In genomic region chr4:59089391-59089790, GRCm38 (mm10) we compare ENCODE assay signal across 24 mouse cellular contexts. TPM values are rescaled to one million over a fixed set of nuclear protein-coding genes. Genes with fewer than 3 reads are reported as not detected.
A peak's percentile ranks its signal among the peaks of the same experiment; 100 is the strongest.
DNase-seq lines count a peak whose midpoint lies in the region; ATAC-seq lines count a peak whose summit lies in the region.
"Had no signal": no experiment of that assay in that cellular context is flagged by ENCODE, and none has a peak within 500 bp of the region (broad histone marks: within the 10 kb centered on the region; RNA-seq: fewer than 3 reads in every experiment).

No protein-coding gene starts in this region.

- H3K4me3 ChIP-seq in lung, embryonic 16.5 days (ENCODE audit: low read length) = no peak overlapping the region
- H3K4me3 ChIP-seq: embryonic facial prominence, embryonic 10.5 days; embryonic facial prominence, embryonic 12.5 days; forebrain, embryonic 13.5 days; forebrain, embryonic 15.5 days had no signal

- no peaks in the 10 kb centered on the region for H3K9me3 ChIP-seq in lung, embryonic 16.5 days (ENCODE audit: control insufficient read depth, low read length)
- H3K9me3 ChIP-seq: embryonic facial prominence, embryonic 10.5 days; embryonic facial prominence, embryonic 12.5 days; forebrain, embryonic 13.5 days; forebrain, embryonic 15.5 days had no signal

- no peak overlapping the region for H3K4me2 ChIP-seq in lung, embryonic 16.5 days (ENCODE audit: low read depth, low read length)
- H3K4me2 ChIP-seq: embryonic facial prominence, embryonic 12.5 days; forebrain, embryonic 13.5 days; forebrain, embryonic 15.5 days had no signal

- no peaks in the 10 kb centered on the region for H3K27me3 ChIP-seq in lung, embryonic 16.5 days (ENCODE audit: control insufficient read depth, insufficient read depth, low read depth, low read length)
- H3K27me3 ChIP-seq: embryonic facial prominence, embryonic 12.5 days; forebrain, embryonic 13.5 days; forebrain, embryonic 15.5 days had no signal

- no peak overlapping the region for H3K9ac ChIP-seq in lung, embryonic 16.5 days (ENCODE audit: low read length)
- H3K9ac ChIP-seq: embryonic facial prominence, embryonic 12.5 days; forebrain, embryonic 13.5 days; forebrain, embryonic 15.5 days; forebrain, postnatal 0 days had no signal

- 0 out of 2 replicates have a peak overlapping the region, but pooled peaks have one; percentile 6 for H3K27ac ChIP-seq in lung, embryonic 16.5 days (ENCODE audit: low read length)
- H3K27ac ChIP-seq: embryonic facial prominence, embryonic 10.5 days; embryonic facial prominence, embryonic 12.5 days; forebrain, embryonic 13.5 days; forebrain, embryonic 15.5 days had no signal

- H3K4me1 ChIP-seq in lung, embryonic 16.5 days (replicated peaks; ENCODE audit: control insufficient read depth, insufficient read depth, low read length) = no peaks in the 10 kb centered on the region; the same call in 1 of the 2 replicates
- H3K4me1 ChIP-seq: embryonic facial prominence, embryonic 10.5 days; embryonic facial prominence, embryonic 12.5 days; forebrain, embryonic 13.5 days; forebrain, embryonic 15.5 days had no signal

- no peaks in the 10 kb centered on the region for H3K36me3 ChIP-seq in lung, embryonic 16.5 days (ENCODE audit: control insufficient read depth, insufficient read depth, low read length)
- H3K36me3 ChIP-seq: embryonic facial prominence, embryonic 10.5 days; embryonic facial prominence, embryonic 12.5 days; forebrain, embryonic 15.5 days had no signal

- DNase-seq in lung, postnatal 25 days (ENCODE audit: low spot score) = no peak
- peak; percentile 4 for DNase-seq in 416B (ENCODE audit: low read depth)
- DNase-seq in NIH3T3 (ENCODE audit: low read depth) = peak; percentile 73
- DNase-seq in right cerebral cortex, postnatal 14 days = no peak
- DNase-seq in yolk sac, embryonic 10.5 days (ENCODE audit: low spot score) = no peak
- no peak for DNase-seq in layer of hippocampus, adult 11-12 months (ENCODE audit: low spot score)
- DNase-seq: adrenal gland, adult 8-10 months; adrenal gland, postnatal 14 days; adrenal gland, postnatal 36 days; cerebellum, adult 11-12 months; cerebellum, adult 2 months; cerebellum, adult 9-10 months; cerebellum, postnatal 10 days; cerebellum, postnatal 25 days; forebrain, postnatal 0 days had no signal

- 19% methylated on average over 1 of the region's 1 CpGs for WGBS in lung, embryonic 16.5 days

- ATAC-seq in lung, embryonic 16.5 days (ENCODE audit: low read depth) = no peak
- ATAC-seq: forebrain, embryonic 13.5 days; forebrain, embryonic 15.5 days; forebrain, postnatal 0 days had no signal

RNA-seq across cellular contexts. Expression of gene AI481877, which starts 49.4 kb away (rescaled TPM):
- polyA plus RNA-seq in lung, embryonic 16.5 days (2015; fragmentation: Nextera tagmentation; extraction: Ambion mirVana) = not detected in 2 replicates
- polyA plus RNA-seq: C2C12; cerebellum, adult 2 months; cortical plate, adult 2 months; embryonic facial prominence, embryonic 10.5 days; embryonic facial prominence, embryonic 12.5 days; embryonic facial prominence, embryonic 14.5 days; forebrain, embryonic 11.5 days; forebrain, embryonic 13.5 days; forebrain, embryonic 15.5 days; forebrain, postnatal 0 days had no signal

RNA-seq across cellular contexts. Expression of gene Gng10, which starts 54.5 kb away (rescaled TPM):
- 114 and 119 TPM in 2 replicates for polyA plus RNA-seq in lung, embryonic 16.5 days (2015; fragmentation: Nextera tagmentation; extraction: Ambion mirVana)

Comparison
In these comparisons a context has a peak if more than half of its experiments do, and no peak if none do; other contexts are left out.
1. DNase-seq: peak in 416B (single experiment) and NIH3T3 (single experiment); none in lung, postnatal 25 days (single experiment), right cerebral cortex, postnatal 14 days (single experiment), yolk sac, embryonic 10.5 days (single experiment) and layer of hippocampus, adult 11-12 months (single experiment).